Mouse (Mus musculus) duodenum, adult 2 months (tissue): ENCODE data around the gene Man2a1. TPM values are rescaled to one million over a fixed set of nuclear protein-coding genes. Genes with fewer than 3 reads are reported as not detected.

Experiments used
- polyA plus RNA-seq: library from polyadenylated mRNA; depleted of rRNA; stranded (reverse); fragments of >200 nt; gene quantifications from 2 replicates; pipeline ENCODE4 v1.2.3, GENCODE M21; 2012; ENCODE audit warnings: low replicate concordance; rRNA removed

The Man2a1 gene
- polyA plus RNA-seq: 3.0 and 5.7 TPM in 2 replicates

DNA sequence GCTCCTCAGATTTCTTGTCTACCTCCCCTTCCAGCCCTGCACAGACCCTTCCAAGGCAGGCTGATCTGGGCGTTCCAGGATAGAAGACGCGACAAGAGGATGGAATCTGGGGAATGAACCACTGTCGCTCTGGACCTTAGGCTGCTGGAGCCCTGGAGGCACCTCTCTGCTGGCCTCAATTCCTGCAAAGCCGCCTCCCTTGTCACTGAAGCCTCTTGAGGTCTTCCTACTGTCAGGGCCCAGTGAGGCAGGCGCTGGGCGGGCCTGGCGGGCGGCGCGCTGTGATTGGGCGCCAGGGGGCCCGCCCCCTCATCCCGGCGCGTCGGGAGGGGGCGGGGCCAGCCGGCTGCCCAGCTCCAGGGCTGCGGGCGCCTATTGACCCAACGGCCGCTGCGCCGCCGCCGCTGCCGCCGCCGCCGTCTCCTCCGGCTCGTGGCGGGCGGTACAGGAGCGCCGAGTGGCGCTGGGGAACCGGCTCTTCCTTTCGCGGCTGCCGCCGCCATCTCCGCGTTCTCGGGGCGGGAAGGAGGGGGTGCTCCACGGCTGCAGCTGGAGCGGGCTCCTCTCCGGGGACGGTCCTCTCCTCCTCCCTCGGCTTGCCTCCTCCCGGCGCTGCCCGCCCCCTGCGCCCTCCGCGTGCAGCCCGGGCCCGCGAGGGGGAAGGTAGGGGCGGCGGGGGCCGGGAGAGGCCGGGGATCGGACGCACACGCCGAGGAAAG, at the start of gene Man2a1:
TSS of gene Man2a1 (plus strand) at position 365 of the 719 bp plus-strand sequence.

Other genes starting within 250 kb of the Man2a1 start
- gene 4930583I09Rik, start 235.3 kb downstream of the Man2a1 start, polyA plus RNA-seq: not detected in 2 replicates